Mouse (Mus musculus) liver, embryonic 14.5 days (tissue): ENCODE results near the gene Il22ra2. TPM values are rescaled to one million over a fixed set of nuclear protein-coding genes. Genes with fewer than 3 reads are reported as not detected.

Experiments used
- ATAC-seq: fragments of 200-750 bp; cut with Nextera tagmentation; 2 replicates; pipeline ENCODE4 v1.8.0; 2017; ENCODE audit warnings: moderate number of reproducible peaks, mild to moderate bottlenecking, moderate library complexity; ENCODE audit not compliant: insufficient read depth
- DNase-seq, 3 experiments: peaks; one replicate each; pipeline ENCODE4 v3.0.0-alpha.2; 2012 to 2013; ENCODE audit warnings: low read depth in 3 of 3, low spot score in 3 of 3
- H3K27ac ChIP-seq: fragments of 300-500 bp; sonication (generic); 2 replicates; pipeline ENCODE4 v1.5.1; 2014; ENCODE audit warnings: moderate library complexity, mild to moderate bottlenecking, control low read depth, inconsistent platforms
- H3K27me3 ChIP-seq: fragments of 300-500 bp; sonication (generic); 2 replicates; pipeline ENCODE4 v1.6.1; 2014; ENCODE audit warnings: mild to moderate bottlenecking, low read length, moderate library complexity; ENCODE audit not compliant: control insufficient read depth, insufficient read depth
- H3K36me3 ChIP-seq: fragments of 300-500 bp; sonication (generic); replicated peaks from 2 replicates; pipeline ENCODE4 v1.6.1; 2014; ENCODE audit warnings: low read depth; ENCODE audit not compliant: control insufficient read depth, insufficient read depth
- H3K4me1 ChIP-seq, 2 experiments: fragments of 200-500 bp in 1 of 2; fragments of 300-500 bp in 1 of 2; sonication (generic) in 1 of 2; replicated peaks; 2 replicates each; pipeline ENCODE4 v1.6.1; 2012 to 2014; ENCODE audit warnings: antibody characterized with exemption in 1 of 2, inconsistent platforms in 1 of 2, low read length in 1 of 2; ENCODE audit not compliant: control insufficient read depth in 2 of 2, insufficient read depth in 2 of 2
- H3K4me2 ChIP-seq: fragments of 300-500 bp; sonication (generic); 2 replicates; pipeline ENCODE4 v1.6.1; 2014; ENCODE audit warnings: low read depth, mild to moderate bottlenecking, control low read depth, moderate library complexity
- H3K4me3 ChIP-seq, 2 experiments: fragments of 200-500 bp in 1 of 2; fragments of 300-500 bp in 1 of 2; sonication (generic) in 1 of 2; 2 replicates each; pipeline ENCODE4 v1.5.1; 2012 to 2014; ENCODE audit warnings: low read depth in 2 of 2, low read length in 2 of 2, mild to moderate bottlenecking in 2 of 2, control low read depth in 1 of 2, inconsistent platforms in 1 of 2, moderate library complexity in 1 of 2; ENCODE audit not compliant: insufficient read depth in 1 of 2
- H3K9ac ChIP-seq: fragments of 300-500 bp; sonication (generic); replicated peaks from 2 replicates; pipeline ENCODE4 v1.6.1; 2014; ENCODE audit warnings: mild to moderate bottlenecking, control low read depth, moderate library complexity
- H3K9me3 ChIP-seq: fragments of 300-500 bp; sonication (generic); 2 replicates; pipeline ENCODE4 v1.6.1; 2016; ENCODE audit warnings: low read length, mixed read lengths; ENCODE audit not compliant: control insufficient read depth
- CTCF ChIP-seq: IDR thresholded peaks from 2 replicates; pipeline ENCODE4 v1.5.1; 2016; ENCODE audit warnings: antibody characterized with exemption, low read depth, control low read depth
- EP300 ChIP-seq: IDR thresholded peaks from 2 replicates; pipeline ENCODE4 v1.6.1; 2016; ENCODE audit warnings: antibody characterized with exemption, low read depth
- WGBS: fragments of 180-500 bp; shearing (Covaris S2); extraction: QIAGEN DNeasy Blood & Tissue Kit; methylation state at CpG from one replicate; pipeline ENCODE4 v1.1.7; 2014; ENCODE audit not compliant: insufficient replicate concordance; 5-methylcytosine and 5-hydroxymethylcytosine counted together
- polyA plus RNA-seq, 2 experiments: library from polyadenylated mRNA; depleted of rRNA in 1 of 2; stranded (reverse) in 1 of 2; unstranded in 1 of 2; fragments of >200 nt; fragmentation: Nextera tagmentation in 1 of 2; extraction: Ambion mirVana in 1 of 2; gene quantifications; 2 replicates each; pipeline versions ENCODE4 v1.2.1 to v1.2.3; 2012 to 2014

Il22ra2 gene
- polyA plus RNA-seq, 2 experiments, result 0.03 to 0.08 TPM

GRCm38 (mm10) chr10:19659953-19660352 is 38.2 kb downstream of the Il22ra2 start:
- H3K4me1 ChIP-seq, result no peaks in the 10 kb centered on the region
- TF ChIP-seq EP300, result no peak
- TF ChIP-seq CTCF, result no peak
- DNase-seq, result no peak
- no peak overlapping the region for H3K27ac ChIP-seq
- no peak for ATAC-seq
- H3K9ac ChIP-seq, result no peak overlapping the region
- H3K36me3 ChIP-seq, result no peaks in the 10 kb centered on the region
- H3K4me3 ChIP-seq, result no peak overlapping the region
- no peaks in the 10 kb centered on the region for H3K9me3 ChIP-seq
- WGBS, result 47% methylated on average over 5 of the region's 5 CpGs
- no peak overlapping the region for H3K4me2 ChIP-seq
- no peaks in the 10 kb centered on the region for H3K27me3 ChIP-seq

- Histone ChIP-seq H3K4me3 (no peak overlapping the region), H3K27ac (no peak overlapping the region), H3K36me3 (no peaks in the 10 kb centered on the region), H3K4me1 (no peaks in the 10 kb centered on the region), H3K27me3 (no peaks in the 10 kb centered on the region), H3K9ac (no peak overlapping the region), H3K9me3 (no peaks in the 10 kb centered on the region), H3K4me2 (no peak overlapping the region)
- WGBS, result 56% methylated on average over 5 of the region's 5 CpGs
- TF ChIP-seq EP300 (no peak), CTCF (no peak)
- DNase-seq (no peak), ATAC-seq (no peak)
Measured at GRCm38 (mm10) chr10:19668973-19669372, 47.2 kb downstream of the Il22ra2 start.

- Histone ChIP-seq H3K9ac (no peak overlapping the region), H3K27ac (no peak overlapping the region), H3K4me1 (no peaks in the 10 kb centered on the region), H3K27me3 (no peaks in the 10 kb centered on the region), H3K9me3 (no peaks in the 10 kb centered on the region), H3K4me3 (no peak overlapping the region), H3K4me2 (no peak overlapping the region), H3K36me3 (no peaks in the 10 kb centered on the region)
- ATAC-seq (no peak), DNase-seq (no peak)
- TF ChIP-seq CTCF (no peak), EP300 (no peak)
Measured at GRCm38 (mm10) chr10:19672015-19672414, 50.2 kb downstream of the Il22ra2 start.

- no peak overlapping the region for H3K4me3 ChIP-seq
- no peak for ATAC-seq
- H3K27ac ChIP-seq, result no peak overlapping the region
- no peaks in the 10 kb centered on the region for H3K9me3 ChIP-seq
- no peak overlapping the region for H3K9ac ChIP-seq
- DNase-seq, result no peak
- no peaks in the 10 kb centered on the region for H3K27me3 ChIP-seq
- H3K4me1 ChIP-seq, result no peaks in the 10 kb centered on the region
- WGBS, result 49% methylated on average over 1 of the region's 1 CpGs
- H3K4me2 ChIP-seq, result no peak overlapping the region
- TF ChIP-seq EP300, result no peak
- TF ChIP-seq CTCF, result 0 out of 2 replicates have a peak, but pooled peaks have one; percentile 6
- no peaks in the 10 kb centered on the region for H3K36me3 ChIP-seq
Measured at GRCm38 (mm10) chr10:19673146-19673545, 51.3 kb downstream of the Il22ra2 start.

Other genes with a start within 250 kb of the Il22ra2 start
- 12.6 and 17.1 TPM in 2 replicates for gene Ifngr1, start 30.0 kb upstream of the Il22ra2 start, polyA plus RNA-seq (2012; rRNA removed)
- gene Ifngr1, start 30.0 kb upstream of the Il22ra2 start, polyA plus RNA-seq (2014; fragmentation: Nextera tagmentation; extraction: Ambion mirVana), result 36.4 and 39.5 TPM in 2 replicates
- 0.06 TPM in 1 of 2 replicates, not detected in the other for gene Il20ra, start 90.6 kb downstream of the Il22ra2 start, polyA plus RNA-seq (2012; rRNA removed)
- 0.10 TPM in 1 of 2 replicates, not detected in the other for gene Il20ra, start 90.6 kb downstream of the Il22ra2 start, polyA plus RNA-seq (2014; fragmentation: Nextera tagmentation; extraction: Ambion mirVana)
- 1.8 and 2.2 TPM in 2 replicates for gene Slc35d3, start 229.5 kb downstream of the Il22ra2 start, polyA plus RNA-seq (2012; rRNA removed)
- 1.8 and 2.4 TPM in 2 replicates for gene Slc35d3, start 229.5 kb downstream of the Il22ra2 start, polyA plus RNA-seq (2014; fragmentation: Nextera tagmentation; extraction: Ambion mirVana)